Mouse (Mus musculus) central nervous system, embryonic 11.5 days (tissue): ENCODE measurements around the gene Iqcj. TPM values are rescaled to one million over a fixed set of nuclear protein-coding genes. Genes with fewer than 3 reads are reported as not detected.

Experiments used
- polyA plus RNA-seq: library from polyadenylated mRNA; depleted of rRNA; stranded (reverse); fragments of >200 nt; gene quantifications from 2 replicates; pipeline ENCODE4 v1.2.3, GENCODE M21; 2012; rRNA removed

The Iqcj gene
- polyA plus RNA-seq, result 0.13 and 0.19 TPM in 2 replicates

DNA sequence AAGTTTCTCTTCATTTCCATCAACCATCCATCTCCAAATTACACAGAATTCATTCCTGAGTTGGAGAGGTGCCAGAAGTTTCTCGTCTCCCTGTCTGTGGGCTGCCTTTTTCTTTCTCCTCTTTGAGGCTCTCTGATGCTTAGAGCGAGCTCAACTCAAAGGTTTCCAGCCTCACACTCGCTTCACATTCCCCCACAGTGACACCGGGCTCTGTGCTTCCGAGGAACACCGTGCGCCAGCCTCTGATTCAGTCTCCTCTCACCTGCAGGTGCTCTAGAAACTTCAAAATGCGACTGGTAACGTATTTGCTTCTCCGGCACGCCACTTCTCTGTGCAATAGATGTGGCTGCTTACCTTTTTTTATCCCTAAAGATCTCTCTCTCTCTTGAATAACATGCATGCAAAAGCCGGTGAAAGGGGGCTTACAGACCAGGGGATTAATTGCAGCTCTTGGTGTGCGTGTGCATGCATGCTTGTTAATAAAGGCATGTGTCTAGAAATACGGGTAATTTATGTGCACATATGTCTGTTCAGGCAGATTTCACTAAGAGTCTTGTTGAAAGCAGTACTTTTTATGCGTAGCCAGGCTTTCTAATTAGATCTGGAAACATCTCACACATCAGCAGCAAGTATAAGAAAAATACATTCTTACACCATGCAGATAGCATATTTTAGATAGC is at the start of gene Iqcj, which contains the start of gene Iqschfp:
Iqcj (plus strand) TSS at position 195 of the 680 bp plus-strand sequence.
Iqschfp (plus strand) TSS at position 207 of the 680 bp plus-strand sequence.

GRCm38 (mm10) chr3:68064731-68065130 is 172.7 kb downstream of the Iqcj start, which contains the start of gene Schip1:
TSS of gene Schip1 (plus strand) at chr3:68064802.

Other genes starting within 250 kb of the Iqcj start
- gene Iqschfp, start within 50 bp of the Iqcj start, polyA plus RNA-seq, result 1.7 and 3.0 TPM in 2 replicates
- gene Schip1, start 172.6 kb downstream of the Iqcj start, polyA plus RNA-seq, result 43.2 and 52.2 TPM in 2 replicates